Mouse (Mus musculus) frontal cortex, adult (tissue): ENCODE data around the gene Skint7.
"Not testable (repeated sequence)": the region's sequence is repeated elsewhere in the genome, so short reads cannot be mapped to it uniquely, and the experiment has no call there.

ENCODE experiments used
- ATAC-seq: cut with Nextera tagmentation; 2 replicates; pipeline ENCODE4 v1.9.2; 2017; ENCODE audit warnings: mild to moderate bottlenecking, moderate library complexity, mixed read lengths; ENCODE audit not compliant: low TSS enrichment

The Skint7 gene

GRCm38 (mm10) chr4:111972623-111973022 lies at the start of gene Skint7:
Skint7 (plus strand) TSS chr4:111972923.
- ATAC-seq: no peak

GRCm38 (mm10) chr4:111961309-111961708 lies 11.4 kb upstream of the Skint7 start:
- ATAC-seq: no peak

GRCm38 (mm10) chr4:111963241-111963640 lies 9.5 kb upstream of the Skint7 start:
- not testable (repeated sequence) for ATAC-seq

GRCm38 (mm10) chr4:111963669-111964068 lies 9.1 kb upstream of the Skint7 start:
- ATAC-seq: no peak

- no peak for ATAC-seq
These were observed 33.2 kb downstream of the Skint7 start, which contains the start of gene Skint1 for GRCm38 (mm10) chr4:112005969-112006368. Skint1 (plus strand) TSS chr4:112006269.
